Mouse (Mus musculus) lung, adult 2 months (tissue): Measurements from ENCODE around the gene Ptov1. TPM values are rescaled to one million over a fixed set of nuclear protein-coding genes. Genes with fewer than 3 reads are reported as not detected.

Source experiments
- DNase-seq: peaks from one replicate; pipeline ENCODE4 v3.0.0; 2022
- H3K4me1 ChIP-seq: fragments of 200-500 bp; 2 replicates; pipeline ENCODE4 v1.6.1; 2011; ENCODE audit warnings: low read length; ENCODE audit not compliant: control insufficient read depth, insufficient read depth
- H3K4me3 ChIP-seq: fragments of 200-500 bp; replicated peaks from 2 replicates; pipeline ENCODE3; 2011; ENCODE audit warnings: low read depth, mild to moderate bottlenecking, control low read depth, low read length; ENCODE audit errors: extremely low read depth
- CTCF ChIP-seq: fragments of 200-500 bp; IDR thresholded peaks from 2 replicates; pipeline ENCODE4 v1.5.1; 2011; ENCODE audit warnings: mild to moderate bottlenecking, low read length, control low read depth; ENCODE audit not compliant: insufficient read depth
- POLR2A ChIP-seq: fragments of 200-500 bp; IDR thresholded peaks from 2 replicates; pipeline ENCODE4 v1.6.1; 2011; ENCODE audit warnings: low read depth, mild to moderate bottlenecking, control low read depth, low read length, borderline replicate concordance; ENCODE audit errors: extremely low read depth
- WGBS: fragments of 180-500 bp; shearing (Covaris S2); methylation state at CpG from one replicate; pipeline ENCODE4 v1.1.7; 2018; 5-methylcytosine and 5-hydroxymethylcytosine counted together
- polyA plus RNA-seq: library from polyadenylated mRNA; depleted of rRNA; stranded (reverse); fragments of >200 nt; gene quantifications from 2 replicates; pipeline ENCODE4 v1.2.3, GENCODE M21; 2012; rRNA removed

Ptov1 gene
- polyA plus RNA-seq, 1 experiment: 280 TPM

GRCm38 (mm10) chr7:44817441-44817840, 52.1 kb downstream of the Ptov1 start:
- WGBS: 18% methylated on average over 3 of the region's 3 CpGs
- DNase-seq: no peak
- Histone ChIP-seq H3K4me3 (no peak overlapping the region), H3K4me1 (peaks cover 18% of the 10 kb centered on the region)
- TF ChIP-seq POLR2A (no peak), CTCF (no peak)

GRCm38 (mm10) chr7:44816470-44817021, 53.0 kb downstream of the Ptov1 start, which contains the start of gene Atf5:
Gene Atf5, minus strand, starts transcription at chr7:44816658.
- Histone ChIP-seq H3K4me3 (peak within 1 kb of the TSS; percentile 89), H3K4me1 (peaks cover 18% of the 10 kb centered on the region)
- WGBS: under 1% methylated on average over 54 of the region's 57 CpGs
- DNase-seq: peak; percentile 64
- TF ChIP-seq POLR2A: no peak
- TF ChIP-seq CTCF: no peak

DNA sequence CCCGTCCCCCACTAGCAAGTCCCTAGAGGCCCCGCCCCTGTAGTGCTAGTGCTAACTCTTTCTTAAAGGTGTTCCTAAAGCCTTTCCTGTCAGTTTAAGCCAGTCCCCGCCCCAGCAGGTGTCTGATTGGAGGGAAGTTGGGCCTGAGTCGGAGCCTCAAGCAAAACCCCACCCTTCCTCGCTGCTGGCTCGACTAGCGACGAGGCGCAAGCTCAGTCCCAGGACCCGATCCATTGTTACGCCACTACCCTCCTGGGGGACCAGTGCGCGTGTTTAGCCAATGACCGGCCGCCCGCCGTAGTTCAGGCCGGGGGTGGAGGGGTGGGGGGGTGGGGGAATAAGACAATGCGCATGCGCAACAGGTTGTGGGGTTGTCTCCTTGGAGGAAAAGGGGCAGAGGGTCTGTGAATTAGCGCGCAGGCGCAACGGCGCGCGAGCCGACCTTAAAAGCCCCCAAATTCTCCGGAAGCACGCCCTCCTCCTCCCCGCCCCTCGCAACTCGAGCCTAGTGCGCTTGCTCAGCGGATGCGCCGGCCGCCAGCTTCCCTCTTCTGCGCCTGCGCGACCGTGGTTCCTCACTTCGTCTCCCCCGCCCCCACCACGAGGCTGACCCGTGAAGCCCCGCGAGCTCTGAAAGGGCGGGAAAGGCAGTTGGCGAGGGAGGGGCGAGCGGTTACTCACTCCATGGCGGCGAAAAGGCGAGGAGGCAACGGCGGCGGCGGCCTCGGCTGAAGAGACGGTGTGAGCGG, 53.7 kb downstream of the Ptov1 start, which contains the start of the genes Nup62 and Il4i1:
TSS of gene Nup62 (plus strand) at position 368 of the 749 bp plus-strand sequence.
TSS of gene Il4i1 (plus strand) at position 667 of the 749 bp plus-strand sequence.
- peak; percentile 98 for DNase-seq
- peaks cover 18% of the 10 kb centered on the region for H3K4me1 ChIP-seq
- under 1% methylated on average over 62 of the region's 62 CpGs for WGBS
- H3K4me3 ChIP-seq: peak within 1 kb of the TSS; percentile 89
- peak; percentile 84; the same call in 1 of the 2 replicates for TF ChIP-seq POLR2A
- TF ChIP-seq CTCF: no peak

DNA sequence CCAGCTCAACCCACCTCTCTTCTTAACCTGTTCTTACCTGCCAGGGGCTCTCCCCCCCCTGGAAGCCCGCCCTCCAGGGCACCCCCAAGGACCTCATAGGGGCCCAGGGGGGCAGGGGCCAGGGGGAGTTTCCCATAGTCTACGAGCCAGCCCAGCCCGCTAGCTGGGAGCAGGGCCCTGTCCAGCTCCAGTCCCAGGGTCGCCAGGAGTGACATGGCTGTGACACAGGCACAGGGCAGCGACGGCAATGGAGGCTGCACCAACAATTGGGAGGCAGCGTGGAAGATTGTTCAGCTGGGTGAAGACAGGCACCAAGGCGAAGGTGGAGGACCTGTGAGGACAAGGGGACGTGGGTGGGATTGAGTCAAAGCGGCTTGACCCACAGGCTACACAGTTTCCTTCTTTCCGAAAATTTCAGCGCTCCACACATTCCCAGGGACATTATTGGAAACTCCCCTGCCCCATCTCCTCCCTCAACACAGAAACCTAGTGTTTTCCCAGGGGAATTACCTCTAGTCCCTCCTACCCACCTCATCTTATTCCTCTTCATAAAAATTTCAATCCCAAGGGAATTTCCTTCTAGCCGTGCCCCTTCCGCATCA, 54.5 kb downstream of the Ptov1 start:
- TF ChIP-seq CTCF (no peak), POLR2A (no peak)
- DNase-seq: no peak
- peaks cover 15% of the 10 kb centered on the region for H3K4me1 ChIP-seq
- 35% methylated on average over 14 of the region's 14 CpGs for WGBS
- peak overlapping the region; percentile 89 for H3K4me3 ChIP-seq

DNA sequence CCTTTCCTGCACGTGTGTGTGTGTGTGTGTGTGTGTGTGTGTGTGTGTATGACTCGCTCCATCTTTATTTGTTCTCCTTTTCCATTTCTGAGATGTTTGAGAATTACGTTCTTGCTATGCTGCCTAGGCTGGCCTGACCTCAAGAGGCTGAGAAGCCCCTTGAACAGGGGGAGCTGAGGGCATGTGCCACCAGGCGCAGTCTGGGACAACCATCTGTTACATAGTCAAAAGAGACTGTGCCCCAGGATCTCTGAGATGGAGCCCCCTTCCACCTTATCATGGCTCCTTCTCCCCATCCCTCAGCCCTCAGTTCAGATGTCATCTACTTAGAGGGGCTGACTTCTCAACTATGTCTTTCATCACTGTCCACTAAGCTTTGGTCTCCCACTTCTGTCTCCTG, 55.2 kb downstream of the Ptov1 start:
- TF ChIP-seq POLR2A: no peak
- TF ChIP-seq CTCF: no peak
- Histone ChIP-seq H3K4me1 (peaks cover 12% of the 10 kb centered on the region), H3K4me3 (no peak overlapping the region)
- WGBS: 88% methylated on average over 4 of the region's 4 CpGs
- no peak for DNase-seq

- TF ChIP-seq POLR2A (no peak), CTCF (no peak)
- Histone ChIP-seq H3K4me3 (no peak overlapping the region), H3K4me1 (peaks cover 12% of the 10 kb centered on the region)
- DNase-seq: no peak
- WGBS: 88% methylated on average over 3 of the region's 3 CpGs
These were observed 55.6 kb downstream of the Ptov1 start for GRCm38 (mm10) chr7:44813985-44814384.

Other genes starting within 250 kb of the Ptov1 start
- gene Myh14, start 198.9 kb downstream of the Ptov1 start, polyA plus RNA-seq: 223 and 227 TPM in 2 replicates
- gene Izumo2, start 161.0 kb downstream of the Ptov1 start, polyA plus RNA-seq: not detected in 2 replicates
- gene Vrk3, start 121.4 kb downstream of the Ptov1 start, polyA plus RNA-seq: 42.0 and 51.9 TPM in 2 replicates
- 0.15 and 0.18 TPM in 2 replicates for gene Zfp473, start 118.7 kb downstream of the Ptov1 start, polyA plus RNA-seq
- gene Nup62, start 53.7 kb downstream of the Ptov1 start, polyA plus RNA-seq: 42.9 and 44.1 TPM in 2 replicates
- 6.5 and 7.6 TPM in 2 replicates for gene Il4i1, start 53.4 kb downstream of the Ptov1 start, polyA plus RNA-seq
- 191 and 231 TPM in 2 replicates for gene Atf5, start 53.1 kb downstream of the Ptov1 start, polyA plus RNA-seq
- 96.6 and 130 TPM in 2 replicates for gene Akt1s1, start 20.8 kb downstream of the Ptov1 start, polyA plus RNA-seq
- gene Tbc1d17, start 20.7 kb downstream of the Ptov1 start, polyA plus RNA-seq: 95.7 and 114 TPM in 2 replicates
- 57.2 and 62.0 TPM in 2 replicates for gene Pnkp, start 12.6 kb downstream of the Ptov1 start, polyA plus RNA-seq
- 133 and 233 TPM in 2 replicates for gene Med25, start 22.9 kb upstream of the Ptov1 start, polyA plus RNA-seq
- 77.8 and 82.1 TPM in 2 replicates for gene Fuz, start 26.3 kb upstream of the Ptov1 start, polyA plus RNA-seq
- gene Ap2a1, start 59.7 kb upstream of the Ptov1 start, polyA plus RNA-seq: 94.8 and 101 TPM in 2 replicates
- 0.16 TPM in 1 of 2 replicates, not detected in the other for gene Tsks, start 73.4 kb upstream of the Ptov1 start, polyA plus RNA-seq
- 20.7 and 21.0 TPM in 2 replicates for gene Cpt1c, start 105.1 kb upstream of the Ptov1 start, polyA plus RNA-seq
- gene Prmt1, start 116.8 kb upstream of the Ptov1 start, polyA plus RNA-seq: 71.0 and 97.7 TPM in 2 replicates
- 125 and 130 TPM in 2 replicates for gene Irf3, start 127.9 kb upstream of the Ptov1 start, polyA plus RNA-seq
- 37.1 and 38.3 TPM in 2 replicates for gene Bcl2l12, start 128.9 kb upstream of the Ptov1 start, polyA plus RNA-seq
- 76.2 and 76.8 TPM in 2 replicates for gene Scaf1, start 146.6 kb upstream of the Ptov1 start, polyA plus RNA-seq
- 233 and 237 TPM in 2 replicates for gene Rras, start 148.2 kb upstream of the Ptov1 start, polyA plus RNA-seq
- 11.1 and 15.9 TPM in 2 replicates for gene Prr12, start 183.1 kb upstream of the Ptov1 start, polyA plus RNA-seq
- 86.5 and 102 TPM in 2 replicates for gene Nosip, start 192.6 kb upstream of the Ptov1 start, polyA plus RNA-seq
- 82.5 and 90.6 TPM in 2 replicates for gene Prrg2, start 192.9 kb upstream of the Ptov1 start, polyA plus RNA-seq
- gene Rcn3, start 222.4 kb upstream of the Ptov1 start, polyA plus RNA-seq: 172 and 174 TPM in 2 replicates
- gene Fcgrt, start 234.1 kb upstream of the Ptov1 start, polyA plus RNA-seq: 112 and 120 TPM in 2 replicates